Mouse (Mus musculus) c-Kit-positive CD71-positive TER-119-positive erythroid progenitor cells, embryonic 14.5 days (primary cell): ENCODE measurements around the gene Ubox5.
"Not testable (repeated sequence)": the region's sequence is repeated elsewhere in the genome, so short reads cannot be mapped to it uniquely, and the experiment has no call there.

Experiments used
- DNase-seq: peaks from one replicate; pipeline ENCODE4 v3.0.0-alpha.2; 2013; ENCODE audit warnings: low spot score

Ubox5 gene

GRCm38 (mm10) chr2:130629839-130630203 is at the start of gene Ubox5, which contains the start of gene Fastkd5:
TSS of gene Ubox5 (minus strand) at chr2:130630038.
TSS of gene Fastkd5 (minus strand) at chr2:130630027.
- peak; percentile 87 for DNase-seq

DNA sequence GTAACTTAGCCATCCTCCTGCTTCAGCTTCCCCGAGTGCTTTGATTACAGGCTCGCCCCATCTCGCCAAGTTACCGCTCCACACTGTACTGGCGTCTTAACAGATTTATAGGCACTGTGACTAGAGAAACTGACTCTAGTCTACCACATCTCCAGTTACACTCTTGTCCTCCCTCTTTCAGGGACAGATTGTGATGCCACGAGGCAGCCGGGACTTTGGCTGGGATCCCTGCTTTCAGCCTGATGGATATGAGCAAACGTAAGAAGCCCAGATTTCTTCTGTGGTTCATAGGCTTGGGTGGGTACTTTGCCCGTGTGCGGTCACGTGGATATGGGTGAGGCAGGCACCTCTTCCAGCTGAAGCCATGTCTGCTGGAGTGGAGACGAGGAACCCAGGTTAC is 49.3 kb upstream of the Ubox5 start:
- no peak for DNase-seq

GRCm38 (mm10) chr2:130677211-130677610 is 47.4 kb upstream of the Ubox5 start:
- no peak for DNase-seq

- peak; percentile 85 for DNase-seq
Measured at GRCm38 (mm10) chr2:130667559-130667958, 37.7 kb upstream of the Ubox5 start, which contains the start of gene Itpa. TSS of gene Itpa (plus strand) at chr2:130667610.

DNA sequence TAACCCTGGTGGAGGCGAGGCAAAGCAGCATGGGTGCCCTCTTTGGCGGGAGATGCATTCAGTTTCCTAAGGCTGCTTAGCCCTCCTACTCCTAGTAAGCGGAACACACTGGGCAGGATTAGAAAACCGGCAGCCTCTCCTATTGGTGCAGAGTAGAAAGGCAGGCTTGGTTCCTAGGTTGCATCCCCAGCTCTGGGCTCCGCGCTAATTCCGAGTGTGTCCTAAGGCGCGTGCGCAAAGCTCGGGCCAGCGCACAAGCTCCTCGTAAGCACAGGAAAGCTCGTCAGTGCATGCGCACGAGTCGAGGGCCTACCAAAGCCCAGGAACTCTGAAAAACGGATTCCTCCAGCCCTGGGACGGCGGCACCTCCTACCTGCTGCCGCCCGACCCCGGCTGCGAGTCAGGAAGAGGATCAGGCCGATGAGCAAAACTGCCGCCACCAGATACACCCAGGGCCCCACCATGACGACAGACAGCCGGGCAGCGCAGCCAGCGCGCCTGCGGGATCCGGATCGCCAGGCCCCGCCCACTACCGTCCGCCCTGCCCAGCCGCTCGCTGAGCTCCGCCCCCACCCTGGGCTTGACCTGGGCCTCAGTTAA is 34.4 kb upstream of the Ubox5 start, which contains the start of gene Ddrgk1:
Ddrgk1 (minus strand) TSS at position 558 of the 600 bp plus-strand sequence.
- DNase-seq = peak; percentile 91

DNA sequence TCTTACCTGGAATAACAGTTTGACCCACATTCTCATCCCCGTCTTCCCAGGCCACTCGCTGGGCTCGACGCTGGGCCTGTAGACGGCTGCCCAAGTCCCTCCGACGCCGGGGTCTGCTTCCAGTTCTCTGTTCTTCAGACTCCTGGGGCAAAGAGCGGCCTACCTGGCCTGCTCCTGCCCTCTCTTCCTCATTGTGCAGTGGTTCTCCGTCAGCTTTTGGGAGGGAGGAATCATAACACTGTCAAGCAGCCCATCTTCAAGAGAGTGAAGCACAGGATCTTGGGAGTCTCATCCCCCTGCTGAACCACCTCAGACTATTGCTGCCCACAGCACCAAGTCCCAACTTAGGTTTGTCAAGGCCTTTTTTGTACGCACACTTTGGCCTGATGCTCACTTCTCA is 33.5 kb upstream of the Ubox5 start:
- no peak for DNase-seq

DNA sequence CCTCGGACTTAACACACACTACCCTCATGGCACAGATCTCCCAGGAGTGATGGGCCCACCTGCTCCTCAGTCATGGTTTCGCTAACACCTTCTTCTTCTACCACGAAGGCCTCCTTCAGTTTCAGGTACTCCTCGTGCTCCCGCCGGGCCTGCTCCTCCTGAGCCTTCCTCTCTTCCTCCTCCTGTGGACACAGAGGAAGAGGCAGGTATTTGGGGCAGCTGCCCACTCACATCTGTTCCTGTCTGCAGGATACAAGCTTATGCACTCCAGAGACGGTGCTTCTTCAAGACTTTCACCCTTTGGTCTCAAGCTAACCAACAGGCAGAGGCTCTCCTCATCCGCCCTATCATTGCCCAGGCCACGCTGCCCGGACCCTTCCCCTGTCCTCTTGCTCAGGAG is 28.7 kb upstream of the Ubox5 start:
- no peak for DNase-seq

GRCm38 (mm10) chr2:130657541-130657940 is 27.7 kb upstream of the Ubox5 start:
- no peak for DNase-seq

GRCm38 (mm10) chr2:130656536-130656935 is 26.7 kb upstream of the Ubox5 start:
- DNase-seq = no peak

- peak; percentile 71 for DNase-seq
Measured at GRCm38 (mm10) chr2:130655660-130656339, 26.0 kb upstream of the Ubox5 start.

DNA sequence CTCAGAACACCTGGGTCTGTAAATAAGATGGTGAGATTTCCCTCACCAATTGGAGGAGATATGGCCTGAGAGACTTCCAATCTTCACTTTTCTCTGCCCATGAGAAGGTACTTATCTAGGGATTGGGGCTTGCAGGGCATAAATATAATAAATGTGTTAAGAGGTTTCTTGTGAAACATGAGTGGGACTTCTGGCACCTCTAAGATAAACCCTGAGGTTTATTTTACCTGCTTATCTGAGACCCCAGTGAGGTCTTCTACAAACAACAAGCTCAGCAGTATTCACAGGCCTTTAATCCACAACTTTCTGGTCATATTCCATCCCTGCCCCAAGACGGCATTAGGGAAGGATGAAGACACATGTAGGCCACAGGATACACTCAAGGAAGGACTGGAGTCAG is 23.9 kb upstream of the Ubox5 start:
- DNase-seq = no peak

DNA sequence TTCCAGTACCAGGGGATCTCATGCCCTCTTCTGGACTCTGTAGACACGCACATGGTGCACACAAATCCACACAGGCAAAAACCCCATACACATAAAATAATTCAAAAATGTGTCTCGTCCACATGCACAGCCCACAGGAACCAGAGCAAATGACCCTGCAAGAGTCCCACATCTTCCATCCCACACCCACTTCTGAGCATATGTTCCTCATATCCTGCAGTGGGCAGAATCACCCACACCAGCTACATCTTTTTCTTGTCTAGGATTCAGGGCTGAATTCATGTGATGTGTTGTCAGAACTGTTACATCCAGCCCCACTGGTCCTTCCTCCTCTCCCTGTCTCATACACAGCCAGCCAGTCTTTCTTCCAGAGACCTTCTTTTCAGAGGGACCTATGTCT is 23.5 kb upstream of the Ubox5 start:
- DNase-seq = no peak

DNA sequence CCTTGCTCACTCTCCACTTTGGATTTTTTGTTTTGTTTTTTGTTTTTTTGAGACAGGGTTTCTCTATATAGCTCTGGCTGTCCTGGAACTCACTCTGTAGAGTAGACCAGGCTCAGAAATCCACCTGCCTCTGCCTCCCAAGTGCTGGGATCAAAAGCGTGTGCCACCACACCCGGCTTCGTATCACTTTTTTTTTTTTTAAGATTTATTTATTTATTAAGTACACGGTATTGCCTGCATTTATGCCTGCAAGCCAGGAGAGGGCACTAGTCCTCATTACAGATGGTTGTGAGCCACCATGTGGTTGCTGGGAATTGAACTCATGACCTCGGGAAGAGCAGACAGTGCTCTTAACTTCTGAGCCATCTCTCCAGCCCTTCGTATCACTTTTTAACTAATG is 19.2 kb upstream of the Ubox5 start:
- not testable (repeated sequence) for DNase-seq

GRCm38 (mm10) chr2:130645198-130645597 is 15.4 kb upstream of the Ubox5 start:
- DNase-seq = no peak

DNA sequence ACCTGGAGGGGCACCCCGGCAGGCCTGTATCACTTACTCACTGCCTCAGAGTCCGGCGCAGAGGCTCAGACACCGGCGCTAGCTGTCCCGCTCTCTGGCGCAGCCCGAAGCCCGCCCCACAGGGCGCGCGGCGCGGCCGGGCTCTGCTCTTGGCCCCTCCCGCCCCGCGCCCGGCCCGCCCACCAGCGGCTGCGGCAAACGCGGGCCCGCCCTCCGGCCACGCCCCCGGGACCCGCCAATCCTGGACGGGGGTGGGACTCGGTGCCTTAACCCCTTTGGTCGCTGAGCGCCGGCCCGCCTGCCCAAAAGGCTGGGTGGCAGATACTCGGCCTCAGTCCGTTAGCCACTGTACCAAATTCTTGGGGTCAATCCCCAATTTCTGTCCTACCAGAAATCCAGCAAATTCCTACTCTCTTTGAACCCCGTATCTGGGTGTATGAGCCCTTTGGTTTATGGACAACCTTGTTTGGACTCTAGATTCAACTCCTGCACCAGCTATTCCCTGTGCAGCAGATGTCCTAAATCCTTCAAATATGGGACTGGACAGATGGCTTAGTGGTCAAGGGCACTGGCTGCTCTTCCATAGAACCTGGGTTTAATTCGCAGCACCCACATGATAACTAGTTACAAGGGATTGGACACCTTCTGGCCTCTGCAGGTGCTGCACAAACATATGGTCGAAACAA is 13.0 kb upstream of the Ubox5 start, which contains the start of gene Lzts3:
Lzts3 (minus strand) TSS at position 120 of the 686 bp plus-strand sequence.
- peak; percentile 84 for DNase-seq

GRCm38 (mm10) chr2:130642197-130642660 is 12.4 kb upstream of the Ubox5 start:
- DNase-seq = no peak

DNA sequence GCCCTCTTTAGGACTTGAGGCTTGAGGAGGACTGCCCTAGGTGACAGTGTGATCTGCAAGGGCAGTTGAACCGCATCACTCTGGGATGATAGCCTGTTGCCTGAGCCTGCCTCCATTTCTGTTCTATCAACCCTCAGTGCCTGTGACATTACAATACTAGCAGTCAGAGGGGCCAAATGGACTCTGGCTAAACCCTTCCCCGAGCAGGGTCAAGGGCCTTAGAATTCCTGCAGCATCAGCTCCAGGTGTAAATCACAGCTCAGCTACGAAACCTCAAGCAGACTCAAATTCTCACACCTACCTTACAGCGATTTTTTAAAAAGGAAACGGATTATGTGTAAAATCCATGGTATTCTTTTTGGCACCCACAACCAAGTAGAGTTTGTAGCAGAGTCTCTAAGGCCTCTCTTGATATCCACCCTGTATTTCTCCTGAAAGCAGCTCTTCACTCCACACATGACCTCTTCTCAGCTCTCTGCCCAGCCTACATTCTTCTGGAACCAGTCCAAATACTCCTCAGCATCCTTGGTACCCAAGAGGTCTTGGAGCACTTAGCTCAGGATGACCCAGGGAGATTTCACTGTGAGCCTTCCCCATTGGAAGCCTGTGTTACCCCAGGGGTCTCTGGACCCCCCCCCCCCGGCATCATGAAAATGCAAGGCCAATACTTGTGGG is 11.7 kb upstream of the Ubox5 start:
- no peak for DNase-seq

- no peak for DNase-seq
Measured at GRCm38 (mm10) chr2:130639276-130639675, 9.4 kb upstream of the Ubox5 start.

- no peak for DNase-seq
Measured at GRCm38 (mm10) chr2:130638101-130638611, 8.3 kb upstream of the Ubox5 start.

GRCm38 (mm10) chr2:130635847-130636246 is 6.0 kb upstream of the Ubox5 start:
- no peak for DNase-seq

- no peak for DNase-seq
Measured at GRCm38 (mm10) chr2:130634739-130635411, 5.0 kb upstream of the Ubox5 start.
